Mouse (Mus musculus) lung, embryonic 16.5 days (tissue): ENCODE measurements around the gene Olfr525. TPM values are rescaled to one million over a fixed set of nuclear protein-coding genes. Genes with fewer than 3 reads are reported as not detected.

ENCODE experiments used
- ATAC-seq: fragments of 200-750 bp; cut with Nextera tagmentation; 2 replicates; pipeline ENCODE4 v1.8.0; 2017; ENCODE audit warnings: low read depth, mild to moderate bottlenecking, moderate library complexity
- H3K27ac ChIP-seq: fragments of 300-500 bp; sonication (generic); 2 replicates; pipeline ENCODE4 v1.5.1; 2014; ENCODE audit warnings: mild to moderate bottlenecking, control low read depth, low read length
- H3K27me3 ChIP-seq: fragments of 300-500 bp; sonication (generic); 2 replicates; pipeline ENCODE4 v1.6.1; 2014; ENCODE audit warnings: low read depth, low read length, mixed read lengths; ENCODE audit not compliant: control insufficient read depth, insufficient read depth
- H3K36me3 ChIP-seq: fragments of 300-500 bp; sonication (generic); 2 replicates; pipeline ENCODE4 v1.6.1; 2014; ENCODE audit warnings: low read length; ENCODE audit not compliant: control insufficient read depth, insufficient read depth
- H3K4me1 ChIP-seq: fragments of 300-500 bp; sonication (generic); replicated peaks from 2 replicates; pipeline ENCODE4 v1.6.1; 2014; ENCODE audit warnings: low read length, mixed read lengths; ENCODE audit not compliant: control insufficient read depth, insufficient read depth
- H3K4me2 ChIP-seq: fragments of 300-500 bp; sonication (generic); 2 replicates; pipeline ENCODE4 v1.6.1; 2014; ENCODE audit warnings: low read depth, low read length, control low read depth
- H3K4me3 ChIP-seq: fragments of 300-500 bp; sonication (generic); 2 replicates; pipeline ENCODE4 v1.5.1; 2014; ENCODE audit warnings: mild to moderate bottlenecking, low read length, control low read depth
- H3K9ac ChIP-seq: fragments of 300-500 bp; sonication (generic); 2 replicates; pipeline ENCODE4 v1.6.1; 2014; ENCODE audit warnings: low read length, control low read depth
- H3K9me3 ChIP-seq: fragments of 300-500 bp; sonication (generic); 2 replicates; pipeline ENCODE4 v1.6.1; 2016; ENCODE audit warnings: low read length; ENCODE audit not compliant: control insufficient read depth
- WGBS: fragments of 180-500 bp; shearing (Covaris S2); extraction: QIAGEN DNeasy Blood & Tissue Kit; methylation state at CpG from one replicate; pipeline ENCODE4 v1.1.7; 2014; 5-methylcytosine and 5-hydroxymethylcytosine counted together
- polyA plus RNA-seq: library from polyadenylated mRNA; unstranded; fragments of >200 nt; fragmentation: Nextera tagmentation; extraction: Ambion mirVana; gene quantifications from 2 replicates; pipeline ENCODE4 v1.2.1, GENCODE M21; 2015

The Olfr525 gene
- polyA plus RNA-seq, result not detected in 2 replicates

- H3K4me3 ChIP-seq, result no peak within 1 kb of the TSS
- 44% methylated on average over 1 of the region's 1 CpGs for WGBS
- no peaks in the 10 kb centered on the region for H3K36me3 ChIP-seq
- H3K9ac ChIP-seq, result no peak within 1 kb of the TSS
- H3K4me2 ChIP-seq, result no peak within 1 kb of the TSS
- no peaks in the 10 kb centered on the region for H3K4me1 ChIP-seq
- no peak within 1 kb of the TSS for H3K27ac ChIP-seq
- no peak for ATAC-seq
- H3K9me3 ChIP-seq, result no peaks in the 10 kb centered on the region
- no peaks in the 10 kb centered on the region for H3K27me3 ChIP-seq
Measured at GRCm38 (mm10) chr7:140320558-140320957, at the start of gene Olfr525. Olfr525 (plus strand) TSS chr7:140320858.

DNA sequence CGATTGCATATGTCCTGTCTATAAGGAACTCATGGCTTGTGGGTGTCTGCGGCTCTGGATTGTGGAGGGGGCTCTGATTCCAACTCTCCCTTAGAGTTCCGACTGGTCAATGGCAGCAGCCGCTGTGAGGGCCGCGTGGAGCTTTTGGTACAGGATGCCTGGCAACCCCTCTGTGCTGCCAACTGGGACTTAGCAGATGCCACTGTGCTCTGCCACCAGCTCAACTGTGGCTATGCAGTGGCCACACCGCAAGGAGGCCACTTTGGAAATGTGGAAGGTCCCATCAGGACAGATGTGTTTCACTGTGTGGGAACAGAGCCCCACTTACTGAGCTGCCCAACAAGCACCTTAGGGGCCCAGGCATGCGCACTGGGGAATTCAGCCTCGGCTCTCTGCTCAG is 24.9 kb upstream of the Olfr525 start:
- no peak overlapping the region for H3K27ac ChIP-seq
- H3K4me2 ChIP-seq, result no peak overlapping the region
- no peaks in the 10 kb centered on the region for H3K27me3 ChIP-seq
- H3K4me1 ChIP-seq, result no peaks in the 10 kb centered on the region
- H3K9me3 ChIP-seq, result no peaks in the 10 kb centered on the region
- WGBS, result 78% methylated on average over 9 of the region's 9 CpGs
- H3K9ac ChIP-seq, result no peak overlapping the region
- no peak for ATAC-seq
- H3K4me3 ChIP-seq, result no peak overlapping the region
- no peaks in the 10 kb centered on the region for H3K36me3 ChIP-seq

DNA sequence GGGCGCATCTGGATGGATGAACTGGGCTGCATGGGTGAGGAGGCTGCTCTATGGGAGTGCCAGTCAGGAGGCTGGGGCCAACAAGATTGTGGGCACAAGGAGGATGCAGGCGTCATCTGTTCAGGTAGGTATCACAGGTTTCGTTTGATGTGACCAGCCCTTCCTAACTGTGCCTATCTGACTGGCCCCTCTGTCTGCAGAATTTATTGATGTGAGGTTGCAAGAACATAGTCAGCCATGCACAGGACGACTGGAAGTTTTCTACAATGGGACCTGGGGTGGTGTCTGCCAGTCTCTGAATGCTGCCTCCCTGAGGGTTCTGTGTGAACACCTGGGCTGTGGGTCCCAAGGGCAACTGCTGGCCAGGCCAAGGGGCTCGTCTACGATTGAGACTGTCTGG is 23.8 kb upstream of the Olfr525 start:
- H3K4me2 ChIP-seq, result no peak overlapping the region
- no peak overlapping the region for H3K27ac ChIP-seq
- H3K27me3 ChIP-seq, result no peaks in the 10 kb centered on the region
- H3K4me1 ChIP-seq, result no peaks in the 10 kb centered on the region
- no peak overlapping the region for H3K4me3 ChIP-seq
- no peak for ATAC-seq
- no peak overlapping the region for H3K9ac ChIP-seq
- 63% methylated on average over 6 of the region's 6 CpGs for WGBS
- H3K36me3 ChIP-seq, result no peaks in the 10 kb centered on the region
- H3K9me3 ChIP-seq, result no peaks in the 10 kb centered on the region

DNA sequence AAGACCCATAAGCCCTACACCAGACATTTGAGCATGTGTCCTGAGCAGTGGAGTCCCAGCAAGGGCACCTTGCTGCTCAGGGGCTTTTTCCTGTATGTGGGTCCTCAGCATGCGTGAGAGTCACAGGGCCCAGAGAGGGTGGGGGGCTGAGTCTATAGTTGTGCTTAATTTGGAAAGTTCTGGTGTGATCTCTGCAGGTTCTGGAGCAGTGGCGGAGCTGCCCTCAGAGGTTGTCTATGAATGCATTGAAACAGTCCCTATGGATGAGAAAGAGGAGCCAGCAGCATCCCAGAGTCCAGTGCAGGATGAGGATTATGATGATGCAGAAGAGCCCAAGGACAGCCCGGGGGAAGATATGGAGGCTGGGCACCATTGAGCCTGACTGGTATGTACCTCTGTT is 21.2 kb upstream of the Olfr525 start:
- H3K9me3 ChIP-seq, result no peaks in the 10 kb centered on the region
- H3K27me3 ChIP-seq, result no peaks in the 10 kb centered on the region
- WGBS, result 81% methylated on average over 3 of the region's 3 CpGs
- no peaks in the 10 kb centered on the region for H3K4me1 ChIP-seq
- no peak overlapping the region for H3K27ac ChIP-seq
- H3K9ac ChIP-seq, result no peak overlapping the region
- no peak overlapping the region for H3K4me3 ChIP-seq
- H3K4me2 ChIP-seq, result no peak overlapping the region
- ATAC-seq, result no peak
- H3K36me3 ChIP-seq, result no peaks in the 10 kb centered on the region

DNA sequence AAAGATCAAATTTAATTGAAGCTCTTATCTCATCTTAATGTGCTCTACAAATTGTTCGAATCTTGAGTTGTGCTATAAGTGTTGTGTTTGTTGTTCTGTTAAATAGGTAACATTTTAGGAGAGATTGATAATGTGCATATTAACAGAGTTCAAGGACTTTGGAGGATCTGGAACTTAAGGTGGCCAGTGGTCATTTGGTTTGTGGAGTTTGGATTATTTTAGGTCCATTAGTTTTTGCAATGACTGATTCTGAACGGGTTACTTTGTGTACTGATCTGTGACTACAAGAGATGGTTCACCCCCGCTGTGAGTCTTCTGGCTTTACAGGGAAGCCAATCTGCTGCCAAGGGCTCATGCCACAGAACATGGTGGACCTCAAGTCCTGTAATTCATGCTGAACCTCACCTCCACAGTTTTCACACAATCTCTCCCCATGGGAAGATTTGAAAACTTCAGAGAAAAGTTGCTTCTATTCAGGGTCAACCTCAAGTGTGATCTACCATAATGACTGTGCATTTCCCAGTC is 735 bp upstream of the Olfr525 start:
- no peak for ATAC-seq
- Histone ChIP-seq H3K36me3 (no peaks in the 10 kb centered on the region), H3K27me3 (no peaks in the 10 kb centered on the region), H3K4me1 (no peaks in the 10 kb centered on the region), H3K9ac (no peak overlapping the region), H3K4me3 (no peak overlapping the region), H3K27ac (no peak overlapping the region), H3K4me2 (no peak overlapping the region), H3K9me3 (no peaks in the 10 kb centered on the region)
- WGBS, result 76% methylated on average over 3 of the region's 3 CpGs

DNA sequence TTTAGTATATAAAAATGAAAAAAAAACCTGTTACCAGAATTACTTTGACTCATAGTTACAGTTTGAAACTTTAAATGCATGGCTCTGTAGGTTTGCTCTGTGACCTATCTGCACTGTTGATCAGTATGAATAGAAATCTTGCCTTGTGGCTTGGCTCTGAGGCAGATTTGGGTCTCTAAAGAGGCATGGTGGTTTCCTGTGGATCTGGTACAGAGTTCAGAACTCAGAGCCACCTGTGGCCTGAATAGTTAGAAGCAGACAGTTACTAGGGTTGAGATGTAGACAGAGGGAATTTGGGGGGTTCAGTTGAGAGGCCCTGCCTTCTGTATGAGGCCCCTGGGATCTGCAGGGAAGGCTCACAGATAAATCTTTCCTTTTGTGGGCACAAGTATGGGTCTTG is 477 bp downstream of the Olfr525 start:
- Histone ChIP-seq H3K4me3 (no peak overlapping the region), H3K4me2 (no peak overlapping the region), H3K9me3 (no peaks in the 10 kb centered on the region), H3K9ac (no peak overlapping the region), H3K4me1 (no peaks in the 10 kb centered on the region), H3K36me3 (no peaks in the 10 kb centered on the region), H3K27me3 (no peaks in the 10 kb centered on the region), H3K27ac (no peak overlapping the region)
- no peak for ATAC-seq

GRCm38 (mm10) chr7:140329766-140330304 is 9.2 kb downstream of the Olfr525 start:
- no peaks in the 10 kb centered on the region for H3K27me3 ChIP-seq
- no peak overlapping the region for H3K27ac ChIP-seq
- 55% methylated on average over 1 of the region's 1 CpGs for WGBS
- no peak for ATAC-seq
- no peaks in the 10 kb centered on the region for H3K36me3 ChIP-seq
- H3K4me3 ChIP-seq, result no peak overlapping the region
- H3K4me1 ChIP-seq, result no peaks in the 10 kb centered on the region
- no peak overlapping the region for H3K9ac ChIP-seq
- H3K4me2 ChIP-seq, result no peak overlapping the region
- no peaks in the 10 kb centered on the region for H3K9me3 ChIP-seq

- Histone ChIP-seq H3K4me1 (no peaks in the 10 kb centered on the region), H3K36me3 (no peaks in the 10 kb centered on the region), H3K27me3 (no peaks in the 10 kb centered on the region), H3K4me2 (no peak within 1 kb of the TSS), H3K4me3 (no peak within 1 kb of the TSS), H3K27ac (no peak within 1 kb of the TSS), H3K9me3 (no peaks in the 10 kb centered on the region), H3K9ac (no peak within 1 kb of the TSS)
- ATAC-seq, result no peak
- WGBS, result 72% methylated on average over 2 of the region's 2 CpGs
Measured at GRCm38 (mm10) chr7:140333717-140334116, 13.1 kb downstream of the Olfr525 start, which contains the start of gene Olfr527. Olfr527 (plus strand) TSS chr7:140334017.

DNA sequence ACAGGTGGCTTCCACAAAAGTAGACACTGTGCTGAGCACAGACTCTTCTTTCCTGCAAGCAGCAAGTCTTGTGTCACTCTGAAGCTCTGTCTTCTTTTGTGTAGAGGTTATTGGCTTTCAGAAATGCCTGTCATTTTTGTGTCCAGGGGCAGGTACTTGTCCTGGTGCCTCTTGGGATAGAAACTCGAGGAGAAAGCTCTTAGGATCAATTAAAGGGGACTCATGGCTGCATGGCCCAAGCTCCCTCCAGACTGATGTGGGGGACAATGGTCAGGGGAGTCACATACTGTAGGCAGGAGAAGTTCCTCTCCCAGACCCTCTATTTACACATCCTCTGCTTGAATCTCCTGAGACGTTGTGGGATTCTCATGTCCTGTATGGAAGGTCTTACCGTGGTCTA is 40.9 kb downstream of the Olfr525 start, which contains the start of gene Olfr60:
Gene Olfr60 (minus strand): TSS at position 101 of the 400 bp plus-strand sequence.
- WGBS, result 61% methylated on average over 3 of the region's 3 CpGs

GRCm38 (mm10) chr7:140374300-140374699 is 53.6 kb downstream of the Olfr525 start:
- Histone ChIP-seq H3K9ac (no peak overlapping the region), H3K4me2 (no peak overlapping the region), H3K27me3 (no peaks in the 10 kb centered on the region), H3K36me3 (no peaks in the 10 kb centered on the region), H3K27ac (no peak overlapping the region), H3K4me1 (no peaks in the 10 kb centered on the region), H3K9me3 (no peaks in the 10 kb centered on the region), H3K4me3 (no peak overlapping the region)
- WGBS, result 58% methylated on average over 4 of the region's 4 CpGs
- no peak for ATAC-seq

More for the DNA sequence above, 40.9 kb downstream of the Olfr525 start, which contains the start of gene Olfr60:
- no peak within 1 kb of the TSS for H3K4me2 ChIP-seq
- no peaks in the 10 kb centered on the region for H3K36me3 ChIP-seq
- no peaks in the 10 kb centered on the region for H3K4me1 ChIP-seq
- no peak within 1 kb of the TSS for H3K9ac ChIP-seq
- no peak within 1 kb of the TSS for H3K4me3 ChIP-seq
- ATAC-seq, result no peak
- no peaks in the 10 kb centered on the region for H3K9me3 ChIP-seq
- no peaks in the 10 kb centered on the region for H3K27me3 ChIP-seq
- no peak within 1 kb of the TSS for H3K27ac ChIP-seq
